Mouse (Mus musculus) cerebellum, adult 8-10 months (tissue): ENCODE results near the gene Myl9.
"Not testable (repeated sequence)": the region's sequence is repeated elsewhere in the genome, so short reads cannot be mapped to it uniquely, and the experiment has no call there.

ENCODE experiments used
- DNase-seq: peaks from one replicate; pipeline ENCODE4 v3.0.0; 2022

The Myl9 gene

DNA sequence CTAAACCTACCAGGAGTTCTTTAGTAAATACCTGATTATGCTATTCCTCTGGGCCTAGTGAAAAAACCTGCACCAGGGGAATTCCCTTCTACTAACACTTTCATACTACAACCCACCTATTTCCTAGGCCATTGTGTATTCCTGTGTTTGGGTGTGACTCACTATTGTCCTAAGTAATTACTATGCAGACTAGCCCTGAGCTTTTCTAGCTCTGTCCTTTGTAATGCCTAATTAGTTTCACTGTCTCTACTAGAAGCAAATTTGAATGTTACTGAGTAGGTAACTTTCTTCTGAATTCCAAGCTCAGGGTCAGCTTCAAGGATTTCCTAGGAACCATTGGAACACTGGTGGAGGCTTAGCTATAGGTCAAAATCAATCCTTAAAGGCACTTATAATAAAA, 11.1 kb downstream of the Myl9 start:
- not testable (repeated sequence) for DNase-seq

DNA sequence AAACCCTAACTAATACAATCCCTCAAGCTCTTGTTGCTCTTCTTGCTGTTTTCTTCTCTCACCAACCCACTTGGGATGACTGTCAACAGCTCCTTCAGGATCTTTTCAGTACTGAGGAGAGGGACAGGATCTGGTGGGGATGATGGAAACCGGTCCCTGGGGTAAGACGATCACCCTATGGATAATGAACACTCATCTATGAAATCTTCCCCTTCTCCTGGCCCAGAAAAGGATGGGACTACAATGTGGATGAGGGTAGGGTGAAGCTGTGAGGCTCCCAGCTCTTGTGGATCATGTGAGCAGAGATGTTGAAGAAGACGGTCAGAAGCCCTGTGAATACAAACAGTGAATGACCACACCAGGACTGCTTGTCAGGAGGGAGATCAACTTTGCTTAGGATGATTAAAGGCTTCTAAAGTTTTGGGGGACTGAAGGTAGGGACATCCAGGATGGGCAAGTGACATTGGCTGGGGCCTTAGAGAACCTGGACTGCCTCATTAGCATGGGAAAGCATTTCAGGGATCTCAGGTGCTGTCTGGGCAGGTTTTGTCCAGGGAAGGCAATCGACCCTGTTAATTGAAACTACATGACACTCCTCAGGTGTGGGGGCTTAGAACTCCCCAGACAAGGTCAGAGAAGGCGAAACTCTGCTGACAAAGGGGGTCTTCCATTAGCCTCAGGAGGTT, 12.0 kb downstream of the Myl9 start:
- no peak for DNase-seq

DNA sequence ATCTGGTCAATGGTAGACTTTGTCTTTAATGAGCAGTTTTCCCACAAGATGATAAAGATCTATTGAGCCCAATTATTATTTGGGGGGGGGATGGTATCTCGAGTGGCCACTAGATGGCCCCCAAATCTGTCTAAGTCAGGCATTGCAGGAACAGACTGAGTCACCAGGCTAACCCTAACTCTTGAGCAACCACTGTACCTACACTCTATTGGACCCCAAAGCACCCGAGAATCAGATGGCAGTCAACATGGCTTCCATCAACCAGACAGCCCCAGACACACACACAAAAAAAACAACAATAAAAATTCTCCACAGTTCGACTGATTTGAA, 12.5 kb downstream of the Myl9 start:
- DNase-seq = no peak

GRCm38 (mm10) chr2:156788836-156789235, 13.6 kb downstream of the Myl9 start:
- no peak for DNase-seq

- no peak for DNase-seq
Measured at GRCm38 (mm10) chr2:156798516-156798915, 23.3 kb downstream of the Myl9 start.

DNA sequence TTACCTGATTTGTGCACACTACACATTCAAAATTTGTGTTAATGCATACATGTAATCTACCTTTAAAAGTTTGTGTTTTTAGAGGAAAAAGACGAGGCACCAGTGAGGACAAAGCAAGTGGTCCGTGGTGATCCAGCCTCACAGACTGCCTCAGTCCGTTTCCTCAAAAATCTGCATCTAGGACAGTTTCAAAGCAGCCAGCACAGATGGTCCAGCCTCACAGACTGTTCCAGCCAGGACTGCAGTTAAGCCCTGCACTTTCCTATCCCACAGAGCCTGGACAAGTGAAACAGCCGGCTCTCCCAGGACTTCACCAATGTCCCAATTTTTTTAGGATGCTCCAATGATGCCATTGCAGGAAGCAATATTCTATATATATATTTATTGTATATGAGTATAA, 25.8 kb downstream of the Myl9 start:
- no peak for DNase-seq

DNA sequence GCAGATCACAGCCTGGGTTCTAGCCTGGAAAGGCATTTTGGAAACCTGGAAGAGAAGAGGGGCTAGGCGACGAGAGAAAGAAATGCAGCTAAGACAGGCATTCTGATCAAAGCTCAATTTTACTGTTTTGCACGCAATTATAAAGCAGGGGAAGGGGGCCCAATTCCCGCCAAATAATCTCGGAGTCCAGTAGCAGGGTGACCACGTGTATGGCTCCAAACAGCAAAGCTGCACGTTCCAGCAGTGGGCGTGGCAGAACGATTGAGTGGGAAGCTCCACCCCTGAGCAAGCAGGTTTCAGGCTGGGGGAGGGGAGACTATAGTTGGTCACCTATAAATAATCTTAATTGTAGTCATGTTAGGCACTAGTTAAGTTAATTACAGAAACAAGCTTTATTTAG, 26.9 kb downstream of the Myl9 start:
- DNase-seq = not testable (repeated sequence)

- DNase-seq = no peak
Measured at GRCm38 (mm10) chr2:156803698-156804372, 28.6 kb downstream of the Myl9 start.

GRCm38 (mm10) chr2:156804589-156804988, 29.4 kb downstream of the Myl9 start:
- no peak for DNase-seq

- DNase-seq = no peak
Measured at GRCm38 (mm10) chr2:156806886-156807285, 31.7 kb downstream of the Myl9 start.

GRCm38 (mm10) chr2:156809579-156809978, 34.4 kb downstream of the Myl9 start:
- DNase-seq = peak; percentile 64

DNA sequence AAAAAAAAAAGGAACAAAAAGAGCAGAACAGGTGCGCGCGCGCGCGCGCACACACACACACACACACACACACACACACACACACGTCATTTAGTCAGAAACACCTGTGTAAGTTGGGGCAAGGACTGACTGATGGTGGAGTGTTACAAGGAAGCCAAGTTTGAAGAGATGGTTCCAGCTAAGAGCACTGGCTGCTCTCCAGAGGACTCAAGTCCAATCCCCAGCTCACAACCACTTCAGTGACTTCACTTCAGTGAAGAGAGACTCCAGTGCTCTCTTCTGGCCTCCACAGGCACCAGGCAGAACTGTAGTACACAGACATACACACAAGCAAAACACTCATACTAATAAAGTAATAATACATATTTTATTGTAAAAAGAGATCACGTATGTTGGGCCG, 35.5 kb downstream of the Myl9 start:
- DNase-seq = no peak

DNA sequence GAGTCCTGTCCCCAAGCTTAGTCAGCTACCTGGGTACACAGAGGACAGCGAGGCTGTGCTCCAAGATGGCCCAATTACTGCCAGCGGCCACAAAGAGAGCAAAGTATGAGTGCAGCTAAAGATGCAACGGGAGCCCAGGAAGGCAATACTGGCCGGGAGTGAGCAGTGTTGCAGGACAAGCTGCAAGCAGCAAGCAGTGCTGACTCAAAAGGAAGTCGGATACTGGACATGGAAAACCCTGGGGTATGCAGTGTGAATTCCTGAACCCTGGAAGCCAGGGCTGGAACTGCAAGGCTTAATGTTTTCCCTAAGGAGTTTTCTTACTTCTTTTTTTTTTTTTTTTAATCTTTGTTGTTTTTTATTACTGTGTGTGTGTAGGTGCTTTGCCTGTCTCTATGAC, 36.3 kb downstream of the Myl9 start:
- DNase-seq = no peak

DNA sequence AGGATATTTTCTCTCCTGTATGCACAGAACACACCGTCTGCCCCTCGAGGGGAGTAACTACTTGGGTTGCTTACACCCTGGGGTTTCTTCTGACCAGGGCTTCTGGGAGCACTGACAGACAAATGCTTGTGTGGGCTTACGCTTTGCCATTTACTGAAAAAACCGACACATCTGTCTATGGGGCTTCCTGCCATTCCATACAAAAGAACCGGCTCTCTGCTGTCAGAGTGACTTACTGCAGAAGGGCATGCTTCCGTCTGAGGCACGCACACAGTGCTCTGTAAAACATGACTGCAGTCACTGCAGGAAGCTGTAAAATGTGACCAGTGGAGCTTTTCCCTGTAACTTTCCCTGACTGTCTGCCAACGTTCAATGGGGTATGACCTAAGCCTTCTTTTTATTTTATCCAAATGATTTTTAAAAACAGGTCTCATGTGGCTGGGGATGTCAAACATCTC, 39.2 kb downstream of the Myl9 start:
- no peak for DNase-seq

DNA sequence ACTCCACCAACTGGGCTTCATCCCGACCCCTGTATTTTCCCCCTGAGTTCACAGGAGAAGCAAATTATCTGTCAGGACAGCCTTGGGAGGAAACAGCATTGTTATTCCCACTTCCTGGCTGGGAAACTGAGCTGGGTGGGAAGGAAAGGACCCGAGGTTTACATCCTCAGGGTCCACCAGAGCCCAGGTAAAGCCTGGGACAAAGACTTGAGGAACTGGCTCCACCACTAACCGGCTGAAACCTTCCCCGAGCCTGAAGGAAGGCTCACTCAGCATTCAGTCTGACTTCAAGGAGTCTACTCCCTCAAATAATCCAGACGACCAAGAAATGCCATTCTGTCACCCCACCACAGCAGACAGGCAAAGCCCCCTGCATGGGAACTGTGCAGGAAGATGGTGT, 39.7 kb downstream of the Myl9 start:
- no peak for DNase-seq

- no peak for DNase-seq
Measured at GRCm38 (mm10) chr2:156815412-156815811, 40.2 kb downstream of the Myl9 start.

DNA sequence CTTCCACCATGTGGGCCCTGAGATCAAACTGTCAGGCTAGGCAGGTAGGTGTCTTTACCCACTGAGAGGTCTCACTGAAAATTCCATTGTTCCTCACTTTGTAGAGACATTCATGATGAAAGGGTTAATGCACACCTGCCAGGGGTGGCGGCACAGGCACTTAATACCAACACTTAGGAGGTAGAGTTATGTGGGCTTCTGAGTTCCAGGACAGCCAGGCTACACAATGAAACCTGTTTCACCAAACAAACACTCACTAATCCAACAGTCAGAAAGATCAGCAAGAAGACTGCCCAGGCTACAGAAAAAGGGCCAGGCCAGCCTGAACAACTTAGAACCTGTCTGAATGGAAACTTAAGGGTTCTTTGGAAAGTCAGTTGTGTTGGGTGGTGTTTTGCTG, 40.9 kb downstream of the Myl9 start:
- no peak for DNase-seq

DNA sequence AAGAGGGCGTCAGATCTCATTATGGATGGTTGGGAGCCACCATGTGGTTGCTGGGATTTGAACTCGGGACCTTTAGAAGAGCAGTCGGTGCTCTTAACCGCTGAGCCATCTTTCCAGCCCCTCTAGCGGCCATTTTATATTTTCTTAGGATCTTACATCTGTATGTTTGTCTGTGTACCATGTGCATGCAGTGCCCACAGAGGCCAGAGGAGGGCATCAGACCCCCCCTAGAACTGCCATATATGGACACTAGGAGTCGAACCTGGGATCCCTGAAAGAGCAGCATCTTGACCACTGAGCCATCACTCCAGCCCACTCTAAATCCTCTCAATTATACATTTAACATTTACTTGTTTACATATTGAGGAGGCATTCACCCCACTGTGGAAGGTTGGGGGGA, 49.9 kb downstream of the Myl9 start:
- not testable (repeated sequence) for DNase-seq
